Mouse (Mus musculus) frontal cortex, postnatal 25 days (tissue): ENCODE measurements around the gene Ect2l.

Experiments used
- DNase-seq, 2 experiments: peaks; one replicate each; pipeline ENCODE4 v3.0.0; 2022; ENCODE audit warnings: low spot score in 2 of 2

The Ect2l gene

GRCm38 (mm10) chr10:18081536-18081935, 129.2 kb downstream of the Ect2l start:
- DNase-seq = no peak
